Mouse (Mus musculus) heart, embryonic 16.5 days (tissue): ENCODE measurements around the gene Krt12. TPM values are rescaled to one million over a fixed set of nuclear protein-coding genes. Genes with fewer than 3 reads are reported as not detected.

Experiments
- ATAC-seq: fragments of 200-750 bp; cut with Nextera tagmentation; replicated peaks from 2 replicates; pipeline ENCODE4 v1.8.0; 2017; ENCODE audit warnings: moderate number of reproducible peaks; ENCODE audit not compliant: insufficient read depth, low FRiP score; ENCODE audit errors: extremely low read depth
- H3K27ac ChIP-seq: fragments of 300-500 bp; sonication (generic); 2 replicates; pipeline ENCODE4 v1.5.1; 2014; ENCODE audit warnings: mild to moderate bottlenecking, low read length, control low read depth, moderate library complexity
- H3K27me3 ChIP-seq: fragments of 300-500 bp; sonication (generic); 2 replicates; pipeline ENCODE4 v1.6.1; 2014; ENCODE audit warnings: low read length, mixed read lengths; ENCODE audit not compliant: control insufficient read depth, insufficient read depth
- H3K36me3 ChIP-seq: fragments of 300-500 bp; sonication (generic); 2 replicates; pipeline ENCODE4 v1.6.1; 2014; ENCODE audit not compliant: control insufficient read depth, insufficient read depth
- H3K4me1 ChIP-seq: fragments of 300-500 bp; sonication (generic); 2 replicates; pipeline ENCODE4 v1.6.1; 2014; ENCODE audit warnings: low read length, mixed read lengths; ENCODE audit not compliant: control insufficient read depth, insufficient read depth
- H3K4me2 ChIP-seq: fragments of 300-500 bp; sonication (generic); 2 replicates; pipeline ENCODE4 v1.6.1; 2014; ENCODE audit warnings: low read depth, mild to moderate bottlenecking, control low read depth, low read length
- H3K4me3 ChIP-seq: fragments of 300-500 bp; sonication (generic); 2 replicates; pipeline ENCODE4 v1.5.1; 2014; ENCODE audit warnings: mild to moderate bottlenecking, control low read depth, low read length
- H3K9ac ChIP-seq: fragments of 300-500 bp; sonication (generic); 2 replicates; pipeline ENCODE4 v1.6.1; 2014; ENCODE audit warnings: low read length, control low read depth
- H3K9me3 ChIP-seq: fragments of 300-500 bp; sonication (generic); replicated peaks from 2 replicates; pipeline ENCODE4 v1.6.1; 2016; ENCODE audit warnings: low read length; ENCODE audit not compliant: control insufficient read depth
- WGBS: fragments of 180-500 bp; shearing (Covaris S2); extraction: QIAGEN DNeasy Blood & Tissue Kit; methylation state at CpG from one replicate; pipeline ENCODE4 v1.1.7; 2014; 5-methylcytosine and 5-hydroxymethylcytosine counted together
- polyA plus RNA-seq: library from polyadenylated mRNA; unstranded; fragments of >200 nt; fragmentation: Nextera tagmentation; extraction: Ambion mirVana; gene quantifications from 2 replicates; pipeline ENCODE4 v1.2.1, GENCODE M21; 2015

Gene Krt12
- polyA plus RNA-seq, 1 experiment from 2014 or later: not detected

GRCm38 (mm10) chr11:99416902-99417301 is 5.2 kb downstream of the Krt12 start:
- Histone ChIP-seq H3K4me3 (no peak overlapping the region), H3K27ac (no peak overlapping the region), H3K9me3 (no peaks in the 10 kb centered on the region), H3K36me3 (no peaks in the 10 kb centered on the region), H3K4me2 (no peak overlapping the region), H3K9ac (no peak overlapping the region), H3K4me1 (no peaks in the 10 kb centered on the region), H3K27me3 (0 out of 2 replicates have a peak, but pooled peaks cover under 1% of the 10 kb centered on the region)
- 76% methylated on average over 13 of the region's 13 CpGs for WGBS
- no peak for ATAC-seq

GRCm38 (mm10) chr11:99414463-99415147 is 7.5 kb downstream of the Krt12 start:
- H3K4me2 ChIP-seq: no peak overlapping the region
- no peak overlapping the region for H3K9ac ChIP-seq
- no peak overlapping the region for H3K27ac ChIP-seq
- no peak for ATAC-seq
- no peaks in the 10 kb centered on the region for H3K27me3 ChIP-seq
- 85% methylated on average over 13 of the region's 13 CpGs for WGBS
- no peaks in the 10 kb centered on the region for H3K36me3 ChIP-seq
- H3K4me1 ChIP-seq: no peaks in the 10 kb centered on the region
- no peaks in the 10 kb centered on the region for H3K9me3 ChIP-seq
- H3K4me3 ChIP-seq: no peak overlapping the region

GRCm38 (mm10) chr11:99413247-99413646 is 8.8 kb downstream of the Krt12 start:
- no peak for ATAC-seq
- H3K9me3 ChIP-seq: no peaks in the 10 kb centered on the region
- no peaks in the 10 kb centered on the region for H3K27me3 ChIP-seq
- no peak overlapping the region for H3K4me3 ChIP-seq
- H3K9ac ChIP-seq: no peak overlapping the region
- no peaks in the 10 kb centered on the region for H3K36me3 ChIP-seq
- H3K27ac ChIP-seq: no peak overlapping the region
- WGBS: 15% methylated on average over 6 of the region's 6 CpGs
- H3K4me1 ChIP-seq: no peaks in the 10 kb centered on the region
- no peak overlapping the region for H3K4me2 ChIP-seq

- H3K9me3 ChIP-seq: no peaks in the 10 kb centered on the region
- H3K27ac ChIP-seq: no peak overlapping the region
- H3K4me3 ChIP-seq: no peak overlapping the region
- WGBS: 59% methylated on average over 10 of the region's 10 CpGs
- H3K4me2 ChIP-seq: no peak overlapping the region
- ATAC-seq: no peak
- no peak overlapping the region for H3K9ac ChIP-seq
- no peaks in the 10 kb centered on the region for H3K36me3 ChIP-seq
- no peaks in the 10 kb centered on the region for H3K4me1 ChIP-seq
- 0 out of 2 replicates have a peak, but pooled peaks cover 2% of the 10 kb centered on the region for H3K27me3 ChIP-seq
These were observed 15.9 kb downstream of the Krt12 start for GRCm38 (mm10) chr11:99406186-99406585.

- Histone ChIP-seq H3K4me2 (no peak overlapping the region), H3K4me1 (no peaks in the 10 kb centered on the region), H3K9ac (no peak overlapping the region), H3K27me3 (peaks cover 4% of the 10 kb centered on the region; the same call in 1 of the 2 replicates), H3K27ac (no peak overlapping the region), H3K36me3 (no peaks in the 10 kb centered on the region), H3K4me3 (no peak overlapping the region), H3K9me3 (no peaks in the 10 kb centered on the region)
- ATAC-seq: no peak
- 73% methylated on average over 13 of the region's 13 CpGs for WGBS
These were observed 22.0 kb downstream of the Krt12 start for GRCm38 (mm10) chr11:99399956-99400549.

- no peak overlapping the region for H3K4me2 ChIP-seq
- H3K4me3 ChIP-seq: no peak overlapping the region
- WGBS: 56% methylated on average over 8 of the region's 8 CpGs
- no peaks in the 10 kb centered on the region for H3K9me3 ChIP-seq
- H3K9ac ChIP-seq: no peak overlapping the region
- no peak for ATAC-seq
- H3K36me3 ChIP-seq: no peaks in the 10 kb centered on the region
- no peaks in the 10 kb centered on the region for H3K4me1 ChIP-seq
- peaks cover 4% of the 10 kb centered on the region; the same call in 1 of the 2 replicates for H3K27me3 ChIP-seq
- H3K27ac ChIP-seq: no peak overlapping the region
These were observed 23.2 kb downstream of the Krt12 start for GRCm38 (mm10) chr11:99398832-99399231.

- H3K27me3 ChIP-seq: peaks cover 4% of the 10 kb centered on the region; the same call in 1 of the 2 replicates
- H3K9ac ChIP-seq: no peak overlapping the region
- H3K9me3 ChIP-seq: no peaks in the 10 kb centered on the region
- ATAC-seq: no peak
- H3K4me2 ChIP-seq: no peak overlapping the region
- no peaks in the 10 kb centered on the region for H3K36me3 ChIP-seq
- 51% methylated on average over 3 of the region's 3 CpGs for WGBS
- H3K27ac ChIP-seq: no peak overlapping the region
- no peak overlapping the region for H3K4me3 ChIP-seq
- no peaks in the 10 kb centered on the region for H3K4me1 ChIP-seq
These were observed 24.0 kb downstream of the Krt12 start for GRCm38 (mm10) chr11:99398084-99398483.

GRCm38 (mm10) chr11:99396661-99397060 is 25.4 kb downstream of the Krt12 start:
- Histone ChIP-seq H3K9ac (no peak overlapping the region), H3K27ac (no peak overlapping the region), H3K4me3 (no peak overlapping the region), H3K9me3 (no peaks in the 10 kb centered on the region), H3K4me1 (no peaks in the 10 kb centered on the region), H3K4me2 (no peak overlapping the region), H3K27me3 (peaks cover 4% of the 10 kb centered on the region; the same call in 1 of the 2 replicates), H3K36me3 (no peaks in the 10 kb centered on the region)
- WGBS: 73% methylated on average over 2 of the region's 2 CpGs
- ATAC-seq: no peak

GRCm38 (mm10) chr11:99396034-99396433 is 26.0 kb downstream of the Krt12 start:
- no peaks in the 10 kb centered on the region for H3K9me3 ChIP-seq
- H3K36me3 ChIP-seq: no peaks in the 10 kb centered on the region
- no peak for ATAC-seq
- WGBS: 39% methylated on average over 3 of the region's 3 CpGs
- no peak overlapping the region for H3K27ac ChIP-seq
- H3K9ac ChIP-seq: no peak overlapping the region
- peaks cover 3% of the 10 kb centered on the region for H3K27me3 ChIP-seq
- no peak overlapping the region for H3K4me3 ChIP-seq
- no peaks in the 10 kb centered on the region for H3K4me1 ChIP-seq
- H3K4me2 ChIP-seq: no peak overlapping the region
